Mouse (Mus musculus) heart, embryonic 14.5 days (tissue): ENCODE measurements around the gene Cilp2. TPM values are rescaled to one million over a fixed set of nuclear protein-coding genes. Genes with fewer than 3 reads are reported as not detected.

ENCODE experiments used
- ATAC-seq: fragments of 200-750 bp; cut with Nextera tagmentation; 2 replicates; pipeline ENCODE4 v1.8.0; 2017; ENCODE audit warnings: low read depth, moderate TSS enrichment; ENCODE audit not compliant: insufficient number of reproducible peaks, insufficient read depth, low FRiP score
- H3K27ac ChIP-seq, 2 experiments: fragments of 200-500 bp in 1 of 2; fragments of 300-500 bp in 1 of 2; sonication (generic) in 1 of 2; replicated peaks in 1 of 2; 2 replicates each; pipeline ENCODE4 v1.5.1; 2012 to 2014; ENCODE audit warnings: low read depth in 2 of 2, low read length in 2 of 2, control low read depth in 1 of 2, mild to moderate bottlenecking in 1 of 2, mixed read lengths in 1 of 2; ENCODE audit not compliant: control insufficient read depth in 1 of 2, insufficient read depth in 1 of 2
- H3K27me3 ChIP-seq: fragments of 300-500 bp; sonication (generic); 2 replicates; pipeline ENCODE4 v1.6.1; 2014; ENCODE audit warnings: mild to moderate bottlenecking, low read length, control low read depth; ENCODE audit not compliant: control insufficient read depth, insufficient read depth
- H3K36me3 ChIP-seq: fragments of 300-500 bp; sonication (generic); 2 replicates; pipeline ENCODE4 v1.6.1; 2014; ENCODE audit warnings: mild to moderate bottlenecking, control low read depth, low read length, mixed read lengths; ENCODE audit not compliant: control insufficient read depth, insufficient read depth
- H3K4me1 ChIP-seq, 2 experiments: fragments of 200-500 bp in 1 of 2; fragments of 300-500 bp in 1 of 2; sonication (generic) in 1 of 2; 2 replicates each; pipeline ENCODE4 v1.6.1; 2012 to 2014; ENCODE audit warnings: low read length in 2 of 2, control low read depth in 1 of 2, mixed read lengths in 1 of 2; ENCODE audit not compliant: control insufficient read depth in 2 of 2, insufficient read depth in 2 of 2
- H3K4me2 ChIP-seq: fragments of 300-500 bp; sonication (generic); 2 replicates; pipeline ENCODE4 v1.6.1; 2014; ENCODE audit warnings: mild to moderate bottlenecking, low read length
- H3K4me3 ChIP-seq, 2 experiments: fragments of 200-500 bp in 1 of 2; fragments of 300-500 bp in 1 of 2; sonication (generic) in 1 of 2; 2 replicates each; pipeline ENCODE4 v1.5.1; 2012 to 2014; ENCODE audit warnings: low read length in 2 of 2, mild to moderate bottlenecking in 2 of 2, control low read depth in 1 of 2, low read depth in 1 of 2, moderate library complexity in 1 of 2; ENCODE audit not compliant: control insufficient read depth in 1 of 2, insufficient read depth in 1 of 2
- H3K9ac ChIP-seq: fragments of 300-500 bp; sonication (generic); 2 replicates; pipeline ENCODE4 v1.6.1; 2014; ENCODE audit warnings: mild to moderate bottlenecking, low read length
- H3K9me3 ChIP-seq: fragments of 300-500 bp; sonication (generic); 2 replicates; pipeline ENCODE4 v1.6.1; 2016; ENCODE audit warnings: low read length, control low read depth; ENCODE audit not compliant: control insufficient read depth
- WGBS: fragments of 180-500 bp; shearing (Covaris S2); extraction: QIAGEN DNeasy Blood & Tissue Kit; methylation state at CpG from one replicate; pipeline ENCODE4 v1.1.7; 2014; 5-methylcytosine and 5-hydroxymethylcytosine counted together
- polyA plus RNA-seq: library from polyadenylated mRNA; unstranded; fragments of >200 nt; fragmentation: Nextera tagmentation; extraction: Ambion mirVana; gene quantifications from 2 replicates; pipeline ENCODE4 v1.2.1, GENCODE M21; 2014

Gene Cilp2
- polyA plus RNA-seq, 1 experiment from 2014 or later = 0.42 TPM

GRCm38 (mm10) chr8:69879678-69880077, 7.8 kb downstream of the Cilp2 start:
- no peak overlapping the region for H3K4me3 ChIP-seq
- H3K4me1 ChIP-seq = peaks cover 6 to 14% of the 10 kb centered on the region in 2 experiments; a peak in 3 of 4 replicates
- H3K9me3 ChIP-seq = no peaks in the 10 kb centered on the region
- 69% methylated on average over 8 of the region's 8 CpGs for WGBS
- no peak overlapping the region for H3K27ac ChIP-seq
- no peak for ATAC-seq
- no peak overlapping the region for H3K4me2 ChIP-seq
- no peaks in the 10 kb centered on the region for H3K36me3 ChIP-seq
- no peak overlapping the region for H3K9ac ChIP-seq
- peaks cover 63% of the 10 kb centered on the region for H3K27me3 ChIP-seq

- ATAC-seq = no peak
- H3K9ac ChIP-seq = no peak overlapping the region
- H3K27me3 ChIP-seq = peaks cover 46% of the 10 kb centered on the region
Observed at GRCm38 (mm10) chr8:69877992-69878391, 9.5 kb downstream of the Cilp2 start.

DNA sequence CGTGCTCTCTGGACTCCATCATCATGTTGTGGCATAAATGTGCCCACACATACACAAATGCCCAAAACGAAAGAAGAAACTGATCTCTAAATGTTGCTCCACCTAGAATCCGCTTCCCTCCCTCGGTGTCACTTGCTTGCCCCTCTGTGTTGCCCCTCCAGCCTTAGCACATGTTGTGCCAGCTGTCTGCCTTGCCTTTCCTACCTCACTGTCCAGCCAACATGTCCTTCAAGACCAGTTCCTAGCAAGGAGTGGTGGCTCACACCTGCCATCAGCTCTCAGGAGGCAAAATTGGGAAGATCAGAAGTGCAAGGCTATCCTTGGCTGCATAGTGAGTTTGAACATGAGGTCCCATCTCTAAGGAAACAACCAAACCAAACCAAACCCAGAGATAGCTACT, 10.1 kb downstream of the Cilp2 start:
- Histone ChIP-seq H3K4me2 (no peak overlapping the region), H3K9me3 (no peaks in the 10 kb centered on the region), H3K27me3 (peaks cover 40% of the 10 kb centered on the region), H3K4me3 (no peak overlapping the region), H3K9ac (no peak overlapping the region), H3K36me3 (no peaks in the 10 kb centered on the region), H3K4me1 (peaks cover 6 to 17% of the 10 kb centered on the region in 2 experiments; a peak in 3 of 4 replicates), H3K27ac (no peak overlapping the region)
- WGBS = 91% methylated on average over 4 of the region's 4 CpGs
- ATAC-seq = no peak

More at GRCm38 (mm10) chr8:69877992-69878391, 9.5 kb downstream of the Cilp2 start:
- H3K27ac ChIP-seq = no peak overlapping the region
- no peak overlapping the region for H3K4me2 ChIP-seq
- no peaks in the 10 kb centered on the region for H3K9me3 ChIP-seq
- H3K4me3 ChIP-seq = no peak overlapping the region
- WGBS = 57% methylated on average over 3 of the region's 3 CpGs
- peaks cover 6 to 19% of the 10 kb centered on the region in 2 experiments; a peak in 3 of 4 replicates for H3K4me1 ChIP-seq
- no peaks in the 10 kb centered on the region for H3K36me3 ChIP-seq

- Histone ChIP-seq H3K9me3 (no peaks in the 10 kb centered on the region), H3K9ac (no peak overlapping the region), H3K36me3 (no peaks in the 10 kb centered on the region), H3K4me2 (no peak overlapping the region), H3K27ac (no peak overlapping the region), H3K4me1 (peaks cover 4 to 14% of the 10 kb centered on the region in 2 experiments; a peak in 3 of 4 replicates), H3K27me3 (peaks cover 36% of the 10 kb centered on the region), H3K4me3 (no peak overlapping the region)
- ATAC-seq = no peak
- WGBS = 71% methylated on average over 10 of the region's 10 CpGs
Observed at GRCm38 (mm10) chr8:69876967-69877366, 10.5 kb downstream of the Cilp2 start.

GRCm38 (mm10) chr8:69876097-69876496, 11.4 kb downstream of the Cilp2 start:
- no peak overlapping the region for H3K9ac ChIP-seq
- H3K27me3 ChIP-seq = peaks cover 27% of the 10 kb centered on the region
- 40% methylated on average over 10 of the region's 10 CpGs for WGBS

GRCm38 (mm10) chr8:69874654-69875053, 12.8 kb downstream of the Cilp2 start:
- Histone ChIP-seq H3K9ac (no peak overlapping the region), H3K9me3 (no peaks in the 10 kb centered on the region), H3K36me3 (no peaks in the 10 kb centered on the region), H3K27ac (no peak overlapping the region), H3K4me3 (no peak overlapping the region), H3K27me3 (peaks cover 13% of the 10 kb centered on the region), H3K4me2 (no peak overlapping the region), H3K4me1 (0 out of 4 replicates have a peak, but pooled peaks cover 0 to 5% of the 10 kb centered on the region in 2 experiments)
- ATAC-seq = no peak
- WGBS = 75% methylated on average over 13 of the region's 13 CpGs

More at GRCm38 (mm10) chr8:69876097-69876496, 11.4 kb downstream of the Cilp2 start:
- Histone ChIP-seq H3K36me3 (no peaks in the 10 kb centered on the region), H3K9me3 (no peaks in the 10 kb centered on the region), H3K4me2 (no peak overlapping the region), H3K27ac (no peak overlapping the region), H3K4me1 (peaks cover 0 to 5% of the 10 kb centered on the region in 2 experiments; a peak in 1 of 4 replicates), H3K4me3 (no peak overlapping the region)
- no peak for ATAC-seq

- Histone ChIP-seq H3K36me3 (no peaks in the 10 kb centered on the region), H3K9me3 (no peaks in the 10 kb centered on the region), H3K4me3 (no peak overlapping the region), H3K9ac (no peak overlapping the region), H3K27ac (no peak overlapping the region), H3K4me2 (no peak overlapping the region), H3K27me3 (peaks cover 8% of the 10 kb centered on the region), H3K4me1 (0 out of 4 replicates have a peak, but pooled peaks cover 0 to 5% of the 10 kb centered on the region in 2 experiments)
- WGBS = 9% methylated on average over 9 of the region's 9 CpGs
- ATAC-seq = no peak
Observed at GRCm38 (mm10) chr8:69874155-69874554, 13.3 kb downstream of the Cilp2 start.

DNA sequence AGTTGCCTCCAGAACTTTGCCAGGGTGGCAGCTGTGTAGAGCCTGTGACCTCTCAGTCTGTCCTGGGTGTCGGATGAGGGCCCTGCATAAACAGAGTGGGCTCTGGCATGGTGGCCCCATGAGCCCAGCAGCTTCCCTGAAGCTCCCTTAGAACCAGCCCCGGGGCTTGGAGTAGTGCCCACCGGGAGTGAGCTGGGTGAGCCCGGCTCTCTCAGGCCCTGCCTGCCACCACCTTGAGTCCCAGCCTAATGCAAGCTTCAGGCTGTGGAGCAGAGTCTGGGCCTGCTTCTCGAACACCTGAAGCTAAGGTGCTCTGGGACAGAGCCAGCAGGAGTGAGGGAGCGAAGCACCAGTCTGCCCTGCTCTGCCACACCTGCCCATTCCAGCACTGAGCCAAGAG, 16.6 kb downstream of the Cilp2 start:
- whole genome bisulfite sequencing = 75% methylated on average over 6 of the region's 6 CpGs

More for the DNA sequence above, 16.6 kb downstream of the Cilp2 start:
- Histone ChIP-seq H3K9me3 (no peaks in the 10 kb centered on the region), H3K4me1 (peaks cover 5 to 6% of the 10 kb centered on the region in 2 experiments; a peak in 1 of 4 replicates), H3K4me2 (no peak overlapping the region), H3K36me3 (no peaks in the 10 kb centered on the region), H3K27ac (no peak overlapping the region), H3K27me3 (no peaks in the 10 kb centered on the region), H3K4me3 (no peak overlapping the region), H3K9ac (no peak overlapping the region)
- ATAC-seq = no peak
